Mouse (Mus musculus) megakaryocyte, embryonic 14.5 days (primary cell): ENCODE measurements at regions not wholly inside any gene's neighbourhood (a gene's known extent, or its start where the extent isn't known, plus 50 kb on each side); places are given as distances from the start of the nearest gene placed in this dataset.

Experiments used
- H3K27me3 ChIP-seq: replicated peaks from 2 replicates; pipeline ENCODE3; 2012; ENCODE audit warnings: inconsistent platforms
- H3K36me3 ChIP-seq: replicated peaks from 2 replicates; pipeline ENCODE3; 2012; ENCODE audit warnings: low read length, inconsistent platforms, mixed read lengths
- H3K4me1 ChIP-seq: 2 replicates; pipeline ENCODE4 v1.6.1; 2012; ENCODE audit warnings: inconsistent platforms
- H3K4me3 ChIP-seq: replicated peaks from 2 replicates; pipeline ENCODE3; 2012; ENCODE audit warnings: moderate library complexity, mild to moderate bottlenecking, inconsistent platforms
- H3K9me3 ChIP-seq: 2 replicates; pipeline ENCODE4 v1.6.1; 2012; ENCODE audit warnings: inconsistent platforms
- FLI1 ChIP-seq: IDR thresholded peaks from 2 replicates; pipeline ENCODE4 v1.6.1; 2012; ENCODE audit warnings: low read length, inconsistent platforms, mixed read lengths
- GATA1 ChIP-seq: IDR thresholded peaks from 3 replicates; pipeline ENCODE4 v1.6.1; 2012; ENCODE audit warnings: mixed read lengths, low read length, inconsistent platforms, borderline replicate concordance

DNA sequence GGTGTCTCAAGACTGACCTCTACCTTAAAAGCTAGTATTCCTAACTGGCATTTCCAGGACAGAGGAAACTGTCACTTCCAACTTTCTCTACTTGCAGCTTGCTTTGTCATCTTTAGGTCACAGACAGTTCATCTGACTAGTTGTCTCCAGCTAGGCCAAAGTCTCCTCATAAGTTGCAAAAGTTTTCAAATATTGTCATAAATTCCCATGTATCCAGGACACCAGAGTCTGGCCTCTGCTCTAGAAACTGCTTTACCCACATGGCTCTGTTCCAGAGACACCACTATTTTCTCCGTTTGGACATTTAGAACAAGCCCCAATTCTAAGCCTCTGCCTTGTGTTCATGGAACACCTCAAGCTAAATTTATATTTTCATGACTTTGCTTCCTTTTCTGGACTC is 205.0 kb downstream of the Btg1 start:
- TF ChIP-seq GATA1 = no peak
- no peaks in the 10 kb centered on the region for H3K9me3 ChIP-seq
- no peak overlapping the region for H3K4me3 ChIP-seq
- no peaks in the 10 kb centered on the region for H3K27me3 ChIP-seq
- no peaks in the 10 kb centered on the region for H3K36me3 ChIP-seq
- peaks cover 8% of the 10 kb centered on the region; the same call in 1 of the 2 replicates for H3K4me1 ChIP-seq

DNA sequence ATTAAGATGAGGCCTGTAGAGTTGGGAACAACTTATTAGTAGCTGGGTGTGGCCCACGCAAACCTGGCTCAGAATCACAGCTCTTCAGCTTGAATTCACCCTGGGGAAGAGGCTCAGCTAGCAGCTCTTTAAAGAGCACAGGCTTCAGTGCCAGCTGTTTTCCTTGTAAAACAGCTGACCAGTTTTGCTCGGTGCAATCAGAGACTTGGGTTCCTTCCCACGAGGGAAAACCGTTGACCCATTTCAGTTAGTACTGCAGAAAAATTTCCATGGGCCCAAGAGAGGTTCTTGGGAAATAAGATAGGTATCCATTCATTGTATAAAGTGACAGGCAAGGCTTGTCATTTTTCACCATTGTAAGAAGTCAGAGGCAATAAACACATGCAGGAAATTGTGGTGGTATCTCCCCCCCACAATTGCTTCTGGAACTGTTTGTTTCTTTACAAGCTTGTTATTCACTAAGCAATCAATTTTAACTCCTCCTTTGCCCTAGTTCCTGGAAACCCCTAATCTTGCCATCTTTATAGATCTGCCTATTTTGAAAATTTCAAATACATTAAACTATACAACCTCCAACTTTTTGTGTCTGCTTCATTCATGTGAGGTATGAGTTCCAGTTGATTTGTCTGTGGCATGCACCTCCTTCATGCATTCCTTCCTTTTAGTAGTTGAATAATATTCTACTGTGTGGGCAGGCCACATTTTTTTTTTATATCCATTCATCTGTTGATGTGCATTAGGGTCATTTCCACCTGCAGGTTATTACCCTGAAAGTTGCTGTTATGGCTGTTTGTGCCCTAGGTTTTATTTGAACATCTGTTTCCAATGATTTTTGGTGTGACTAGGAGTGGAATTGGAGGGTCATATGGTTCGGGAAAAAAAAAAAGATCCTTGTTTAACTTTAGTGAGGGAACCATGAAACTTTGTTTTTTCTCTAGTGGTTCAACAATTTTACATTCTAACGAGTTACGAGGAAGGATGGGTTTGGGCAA is 205.8 kb downstream of the Btg1 start:
- Histone ChIP-seq H3K9me3 (no peaks in the 10 kb centered on the region), H3K36me3 (no peaks in the 10 kb centered on the region), H3K4me3 (no peak overlapping the region), H3K4me1 (peaks cover 8% of the 10 kb centered on the region; the same call in 1 of the 2 replicates), H3K27me3 (no peaks in the 10 kb centered on the region)
- no peak for TF ChIP-seq GATA1
- TF ChIP-seq FLI1 = no peak

DNA sequence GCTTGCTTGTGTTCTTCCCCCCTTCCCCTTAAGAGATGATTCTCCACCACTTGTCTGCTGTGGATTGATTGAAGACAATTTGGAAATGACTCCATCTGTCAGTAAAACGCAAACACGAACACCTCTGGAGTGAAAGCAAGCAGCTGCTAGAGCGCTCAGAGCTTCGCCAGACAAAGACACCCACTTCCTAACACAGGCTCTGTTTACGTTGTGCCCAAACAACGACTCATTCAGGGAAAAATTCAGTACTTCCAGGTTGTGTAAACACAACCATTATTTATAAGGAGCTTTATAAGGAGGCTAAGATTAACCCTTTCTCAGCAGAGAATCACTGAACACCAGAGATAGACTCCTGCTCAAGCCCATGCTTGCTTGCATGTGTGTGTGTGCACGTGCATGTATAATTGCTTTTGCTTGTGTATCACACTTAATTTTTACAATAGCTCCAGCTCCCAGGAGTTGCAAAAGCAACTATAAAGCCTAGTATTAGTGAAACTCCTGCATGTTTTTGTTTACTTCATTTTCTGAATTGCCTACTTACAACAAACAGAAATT is 209.5 kb downstream of the Btg1 start:
- Histone ChIP-seq H3K27me3 (no peaks in the 10 kb centered on the region), H3K9me3 (0 out of 2 replicates have a peak, but pooled peaks cover 2% of the 10 kb centered on the region), H3K36me3 (no peaks in the 10 kb centered on the region), H3K4me1 (peaks cover 8% of the 10 kb centered on the region; the same call in 1 of the 2 replicates), H3K4me3 (no peak overlapping the region)
- no peak for TF ChIP-seq GATA1
- TF ChIP-seq FLI1 = no peak

- no peaks in the 10 kb centered on the region for H3K27me3 ChIP-seq
- H3K9me3 ChIP-seq = 0 out of 2 replicates have a peak, but pooled peaks cover 2% of the 10 kb centered on the region
- no peak overlapping the region for H3K4me3 ChIP-seq
- no peaks in the 10 kb centered on the region for H3K4me1 ChIP-seq
- H3K36me3 ChIP-seq = no peaks in the 10 kb centered on the region
- TF ChIP-seq GATA1 (no peak), FLI1 (no peak)
Measured at GRCm38 (mm10) chr10:96827971-96828370, 211.2 kb downstream of the Btg1 start.

- Histone ChIP-seq H3K4me1 (no peaks in the 10 kb centered on the region), H3K4me3 (no peak overlapping the region), H3K9me3 (0 out of 2 replicates have a peak, but pooled peaks cover 2% of the 10 kb centered on the region), H3K36me3 (no peaks in the 10 kb centered on the region), H3K27me3 (no peaks in the 10 kb centered on the region)
- no peak for TF ChIP-seq FLI1
- no peak for TF ChIP-seq GATA1
Measured at GRCm38 (mm10) chr10:96828581-96829246, 211.9 kb downstream of the Btg1 start.

- TF ChIP-seq GATA1 (no peak), FLI1 (no peak)
- Histone ChIP-seq H3K27me3 (no peaks in the 10 kb centered on the region), H3K4me3 (no peak overlapping the region), H3K36me3 (no peaks in the 10 kb centered on the region), H3K9me3 (0 out of 2 replicates have a peak, but pooled peaks cover 2% of the 10 kb centered on the region), H3K4me1 (no peaks in the 10 kb centered on the region)
Measured at GRCm38 (mm10) chr10:96831071-96831470, 214.3 kb downstream of the Btg1 start.

- Histone ChIP-seq H3K4me3 (no peak overlapping the region), H3K36me3 (no peaks in the 10 kb centered on the region), H3K4me1 (no peaks in the 10 kb centered on the region), H3K27me3 (no peaks in the 10 kb centered on the region), H3K9me3 (no peaks in the 10 kb centered on the region)
- TF ChIP-seq FLI1 (no peak), GATA1 (no peak)
Measured at GRCm38 (mm10) chr10:96837230-96837629, 220.4 kb downstream of the Btg1 start.

DNA sequence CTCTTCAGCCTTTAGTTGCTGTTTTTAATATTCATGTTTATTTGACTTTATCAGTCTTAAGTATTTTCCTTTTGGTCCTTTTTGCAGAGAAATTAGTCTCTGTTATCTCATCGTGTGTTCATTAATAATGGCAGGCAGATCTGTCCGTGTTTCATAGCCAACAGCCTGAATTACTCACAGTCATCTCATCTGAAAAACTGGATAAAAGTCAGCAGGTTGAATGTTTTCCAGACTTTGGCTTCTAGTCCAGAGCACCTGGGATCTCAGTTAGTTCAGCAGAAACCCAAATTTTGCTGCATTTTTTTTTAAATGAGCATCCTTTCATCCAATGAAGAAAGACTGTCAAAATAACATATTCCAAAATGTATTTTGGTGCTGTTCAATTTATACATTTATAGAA is 224.3 kb downstream of the Btg1 start:
- Histone ChIP-seq H3K27me3 (no peaks in the 10 kb centered on the region), H3K36me3 (no peaks in the 10 kb centered on the region), H3K9me3 (no peaks in the 10 kb centered on the region), H3K4me3 (no peak overlapping the region), H3K4me1 (no peaks in the 10 kb centered on the region)
- TF ChIP-seq FLI1 = no peak
- no peak for TF ChIP-seq GATA1

DNA sequence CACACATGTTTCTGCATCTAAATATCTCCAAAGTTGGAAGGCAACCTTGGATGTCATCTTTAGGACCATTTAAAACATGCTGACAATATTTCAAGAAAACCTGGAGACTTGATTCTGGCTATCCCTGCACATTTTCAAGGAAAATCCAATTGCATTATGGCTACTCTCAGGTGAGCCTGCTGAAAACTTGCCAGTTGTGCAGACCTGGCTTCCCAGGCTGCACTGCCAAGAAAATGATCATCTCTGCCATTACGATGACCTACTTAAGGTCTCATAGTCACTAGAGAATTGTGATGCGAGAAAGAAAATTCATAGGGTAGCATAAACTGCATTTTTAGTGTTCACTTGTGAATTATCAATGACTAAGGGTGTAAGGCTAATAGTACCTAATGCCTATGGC is 225.2 kb downstream of the Btg1 start:
- no peak for TF ChIP-seq GATA1
- no peak for TF ChIP-seq FLI1

More for the DNA sequence above, 225.2 kb downstream of the Btg1 start:
- no peaks in the 10 kb centered on the region for H3K9me3 ChIP-seq
- no peaks in the 10 kb centered on the region for H3K27me3 ChIP-seq
- H3K4me1 ChIP-seq = no peaks in the 10 kb centered on the region
- no peak overlapping the region for H3K4me3 ChIP-seq
- H3K36me3 ChIP-seq = no peaks in the 10 kb centered on the region
